Mouse (Mus musculus): ENCODE measurements around the gene Wdr89.

GRCm38 (mm10) chr12:75593817-75594216 lies 75.5 kb downstream of the Wdr89 start:
- TF ChIP-seq CTCF (IDR thresholded peaks at IDR 0.05; ENCODE audit: low read depth, low read length) (no peak), TAL1 (conservative IDR thresholded peaks at IDR 0.05; ENCODE audit: low read depth, low read length) (no peak), GATA1 (IDR thresholded peaks at IDR 0.05; ENCODE audit: borderline replicate concordance, low read length) (no peak), POLR2AphosphoS5 (IDR thresholded peaks at IDR 0.05; ENCODE audit: insufficient replicate concordance, low read depth, low read length) (no peak)
